Mouse (Mus musculus) lung, postnatal 4 days (tissue): ENCODE measurements around the gene Yes1.
A peak's percentile ranks its signal among the peaks of the same experiment; 100 is the strongest.
"Not testable (repeated sequence)": the region's sequence is repeated elsewhere in the genome, so short reads cannot be mapped to it uniquely, and the experiment has no call there.

Experiments
- DNase-seq, 2 experiments: peaks; one replicate each; pipeline ENCODE4 v3.0.0; 2021

The Yes1 gene

GRCm38 (mm10) chr5:32610801-32611340 is at the start of gene Yes1:
Gene Yes1, plus strand, starts transcription at chr5:32611171.
- DNase-seq: peak; percentile 88 to 94

- no peak for DNase-seq
These were observed 46.3 kb upstream of the Yes1 start for GRCm38 (mm10) chr5:32564697-32565096.

- no peak for DNase-seq
These were observed 39.2 kb upstream of the Yes1 start for GRCm38 (mm10) chr5:32571802-32572201.

GRCm38 (mm10) chr5:32588136-32588535 is 22.8 kb upstream of the Yes1 start:
- DNase-seq: peak; percentile 37 to 75

GRCm38 (mm10) chr5:32593793-32594192 is 17.2 kb upstream of the Yes1 start:
- DNase-seq: peak in 1 of 2 experiments; percentile 25

GRCm38 (mm10) chr5:32594358-32594757 is 16.6 kb upstream of the Yes1 start:
- peak; percentile 33 to 39 for DNase-seq

GRCm38 (mm10) chr5:32605911-32606310 is 5.1 kb upstream of the Yes1 start:
- DNase-seq: no peak

- peak; percentile 27 to 30 for DNase-seq
These were observed 3.1 kb upstream of the Yes1 start for GRCm38 (mm10) chr5:32607776-32608355.

- peak; percentile 16 to 30 for DNase-seq
These were observed 2.5 kb upstream of the Yes1 start for GRCm38 (mm10) chr5:32608516-32608915.

- peak; percentile 56 to 66 for DNase-seq
These were observed 739 bp upstream of the Yes1 start for GRCm38 (mm10) chr5:32610064-32610800.

GRCm38 (mm10) chr5:32611341-32611961 is 480 bp downstream of the Yes1 start:
- peak in 1 of 2 experiments; percentile 62 for DNase-seq

GRCm38 (mm10) chr5:32614291-32614690 is 3.3 kb downstream of the Yes1 start:
- no peak for DNase-seq

GRCm38 (mm10) chr5:32614691-32615090 is 3.7 kb downstream of the Yes1 start:
- peak in 1 of 2 experiments; percentile 36 for DNase-seq

GRCm38 (mm10) chr5:32616489-32616888 is 5.5 kb downstream of the Yes1 start:
- not testable (repeated sequence) for DNase-seq

GRCm38 (mm10) chr5:32617851-32618250 is 6.9 kb downstream of the Yes1 start:
- no peak for DNase-seq

GRCm38 (mm10) chr5:32623649-32624048 is 12.7 kb downstream of the Yes1 start:
- DNase-seq: no peak

- DNase-seq: no peak
These were observed 13.8 kb downstream of the Yes1 start for GRCm38 (mm10) chr5:32624777-32625176.

- DNase-seq: no peak
These were observed 22.2 kb downstream of the Yes1 start for GRCm38 (mm10) chr5:32633185-32633584.

GRCm38 (mm10) chr5:32657386-32657785 is 46.4 kb downstream of the Yes1 start:
- DNase-seq: no peak

GRCm38 (mm10) chr5:32682475-32682874 is 71.5 kb downstream of the Yes1 start:
- no peak for DNase-seq

- no peak for DNase-seq
These were observed 82.4 kb downstream of the Yes1 start for GRCm38 (mm10) chr5:32693411-32693810.

- no peak for DNase-seq
These were observed 86.4 kb downstream of the Yes1 start for GRCm38 (mm10) chr5:32697208-32697867.

GRCm38 (mm10) chr5:32706226-32706780 is 95.3 kb downstream of the Yes1 start:
- DNase-seq: no peak
